Mouse (Mus musculus): ENCODE data around the gene Cd22.

- TF ChIP-seq CTCF (IDR thresholded peaks at IDR 0.05; ENCODE audit: control insufficient read depth, insufficient read depth, insufficient read length) (no peak), MAX (IDR thresholded peaks at IDR 0.05) (no peak), USF1 (IDR thresholded peaks at IDR 0.05; ENCODE audit: low read depth) (no peak), MYOD1 (IDR thresholded peaks at IDR 0.05; ENCODE audit: control insufficient read depth, insufficient read length, low read depth) (no peak), CEBPB (IDR thresholded peaks at IDR 0.05; ENCODE audit: low read depth) (no peak), FOSL1 (IDR thresholded peaks at IDR 0.05; ENCODE audit: insufficient read depth, low read length, poor library complexity, severe bottlenecking) (no peak)
These were observed 38.8 kb downstream of the Cd22 start for GRCm38 (mm10) chr7:30841379-30841778.

All from C2C12 (cell line).